Mouse (Mus musculus) liver, embryonic 13.5 days (tissue): ENCODE data around the gene Hmcn2. TPM values are rescaled to one million over a fixed set of nuclear protein-coding genes. Genes with fewer than 3 reads are reported as not detected.

Experiments used
- ATAC-seq: fragments of 200-750 bp; cut with Nextera tagmentation; 2 replicates; pipeline ENCODE4 v1.8.0; 2017; ENCODE audit warnings: low read depth, mild to moderate bottlenecking, moderate number of reproducible peaks, moderate library complexity
- DNase-seq: peaks from one replicate; pipeline ENCODE4 v3.0.0; 2022
- H3K27ac ChIP-seq: fragments of 300-500 bp; sonication (generic); 2 replicates; pipeline ENCODE4 v1.5.1; 2015; ENCODE audit warnings: moderate library complexity, mild to moderate bottlenecking, inconsistent platforms
- H3K27me3 ChIP-seq: fragments of 300-500 bp; sonication (generic); 2 replicates; pipeline ENCODE4 v1.6.1; 2015; ENCODE audit warnings: mild to moderate bottlenecking, inconsistent platforms
- H3K36me3 ChIP-seq: fragments of 300-500 bp; sonication (generic); 2 replicates; pipeline ENCODE4 v1.6.1; 2015; ENCODE audit warnings: mild to moderate bottlenecking, inconsistent platforms
- H3K4me1 ChIP-seq: fragments of 300-500 bp; sonication (generic); replicated peaks from 2 replicates; pipeline ENCODE4 v1.6.1; 2015; ENCODE audit warnings: inconsistent platforms
- H3K4me2 ChIP-seq: fragments of 300-500 bp; sonication (generic); 2 replicates; pipeline ENCODE4 v1.6.1; 2015; ENCODE audit warnings: inconsistent platforms, mild to moderate bottlenecking, moderate library complexity
- H3K4me3 ChIP-seq: fragments of 300-500 bp; sonication (generic); replicated peaks from 2 replicates; pipeline ENCODE4 v1.5.1; 2015; ENCODE audit warnings: mild to moderate bottlenecking, inconsistent platforms
- H3K9ac ChIP-seq: fragments of 300-500 bp; sonication (generic); 2 replicates; pipeline ENCODE4 v1.6.1; 2015; ENCODE audit warnings: mild to moderate bottlenecking, inconsistent platforms
- H3K9me3 ChIP-seq: fragments of 300-500 bp; sonication (generic); replicated peaks from 2 replicates; pipeline ENCODE4 v1.6.1; 2016; ENCODE audit warnings: inconsistent platforms
- WGBS: fragments of 180-500 bp; shearing (Covaris S2); methylation state at CpG from one replicate; pipeline ENCODE4 v1.1.7; 2015; ENCODE audit not compliant: insufficient replicate concordance; 5-methylcytosine and 5-hydroxymethylcytosine counted together
- polyA plus RNA-seq: library from polyadenylated mRNA; unstranded; fragments of >200 nt; fragmentation: Nextera tagmentation; extraction: Ambion mirVana; gene quantifications from 2 replicates; pipeline ENCODE4 v1.2.1, GENCODE M21; 2015

Hmcn2 gene
- polyA plus RNA-seq, 1 experiment from 2014 or later: 0.25 TPM

DNA sequence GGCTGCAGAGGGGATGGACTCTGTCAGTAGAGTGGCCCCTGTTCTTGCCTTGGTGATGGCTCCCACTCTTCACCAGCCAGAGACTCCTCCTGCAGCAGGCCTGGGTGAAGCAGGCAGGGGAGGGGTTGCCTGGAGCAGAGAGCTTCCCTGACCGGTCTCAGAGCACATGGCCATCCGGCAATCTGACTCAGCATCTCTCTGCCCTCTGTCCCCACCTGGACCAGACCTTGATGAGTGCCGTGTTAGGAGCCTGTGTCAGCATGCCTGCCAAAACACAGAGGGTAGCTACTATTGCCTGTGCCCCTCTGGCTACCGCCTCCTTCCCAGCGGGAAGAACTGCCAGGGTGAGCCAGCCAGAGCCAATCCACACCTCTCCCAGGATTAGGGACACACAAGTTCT, 144.2 kb downstream of the Hmcn2 start:
- peaks cover 36% of the 10 kb centered on the region for H3K4me1 ChIP-seq
- no peak overlapping the region for H3K27ac ChIP-seq
- H3K4me2 ChIP-seq: no peak overlapping the region
- H3K9me3 ChIP-seq: no peaks in the 10 kb centered on the region
- 44% methylated on average over 5 of the region's 5 CpGs for WGBS
- no peaks in the 10 kb centered on the region for H3K36me3 ChIP-seq
- DNase-seq (no peak), ATAC-seq (no peak)
- no peak overlapping the region for H3K9ac ChIP-seq
- H3K27me3 ChIP-seq: peaks cover 26% of the 10 kb centered on the region
- no peak overlapping the region for H3K4me3 ChIP-seq

DNA sequence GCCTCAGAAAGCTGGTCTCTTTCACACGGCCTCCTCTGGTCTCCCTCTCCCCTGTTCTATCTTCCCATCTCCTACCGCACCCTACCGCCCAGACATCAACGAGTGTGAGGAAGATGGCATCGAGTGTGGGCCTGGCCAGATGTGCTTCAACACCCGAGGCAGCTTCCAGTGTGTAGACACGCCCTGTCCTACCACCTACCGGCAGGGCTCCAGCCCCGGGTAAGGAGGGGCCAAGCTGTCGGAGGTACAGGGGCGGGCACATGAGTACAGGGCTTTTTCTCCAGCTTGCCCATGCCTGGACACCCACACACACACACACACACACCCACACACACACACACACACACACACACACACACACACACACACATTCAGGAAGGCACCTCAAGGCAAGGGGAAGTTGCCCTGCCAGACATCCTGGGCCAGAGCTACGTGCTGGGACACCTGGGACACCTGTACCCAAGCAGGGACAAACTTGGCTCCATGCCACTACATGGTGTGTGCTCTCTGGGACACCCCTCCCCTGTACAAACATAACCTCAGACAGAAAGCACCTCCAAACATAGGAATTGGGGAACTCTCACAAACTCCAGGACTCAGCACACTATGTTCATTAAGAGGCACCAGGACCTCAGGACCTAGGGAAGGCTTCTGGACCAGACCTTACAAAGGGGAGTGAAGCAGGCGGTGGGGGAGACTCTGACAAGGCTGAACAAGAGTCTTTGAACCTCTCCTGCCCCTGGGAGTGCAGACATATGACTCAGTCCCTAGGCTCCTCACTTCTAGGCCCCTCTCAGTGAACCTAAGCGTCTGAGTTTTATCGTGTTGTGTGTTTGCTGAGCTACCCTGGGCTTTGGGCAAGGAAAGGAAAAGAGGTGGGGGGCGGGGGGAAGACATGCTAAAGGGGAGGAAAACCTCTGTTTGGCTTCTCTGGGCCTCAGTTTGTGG, 145.0 kb downstream of the Hmcn2 start:
- no peak for ATAC-seq

DNA sequence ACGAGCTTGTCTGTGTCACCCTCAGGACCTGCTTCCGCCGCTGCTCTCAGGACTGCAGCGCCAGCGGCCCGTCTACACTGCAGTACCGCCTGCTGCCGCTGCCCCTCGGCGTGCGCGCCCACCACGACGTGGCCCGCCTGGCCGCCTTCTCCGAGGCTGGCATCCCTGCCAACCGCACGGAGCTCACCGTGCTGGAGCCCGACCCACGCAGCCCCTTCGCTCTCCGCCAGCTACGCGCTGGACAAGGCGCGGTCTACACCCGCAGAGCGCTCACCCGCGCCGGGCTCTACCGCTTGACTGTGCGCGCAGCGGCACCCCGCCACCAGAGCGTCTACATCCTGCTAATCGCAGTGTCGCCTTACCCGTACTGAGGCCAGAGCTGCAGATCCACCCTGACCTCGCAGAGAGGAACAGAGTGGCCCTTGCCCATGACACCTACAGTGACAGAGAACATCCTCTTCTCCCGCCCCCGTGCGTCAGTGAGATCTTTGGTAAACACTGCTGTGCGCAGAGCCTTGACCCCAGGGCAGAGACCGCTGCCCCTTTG, 145.9 kb downstream of the Hmcn2 start:
- H3K9ac ChIP-seq: peak overlapping the region; percentile 59
- H3K9me3 ChIP-seq: no peaks in the 10 kb centered on the region
- ATAC-seq: peak; percentile 51
- no peaks in the 10 kb centered on the region for H3K36me3 ChIP-seq
- peak overlapping the region; percentile 65 for H3K4me2 ChIP-seq
- peak overlapping the region; percentile 74 for H3K27ac ChIP-seq
- DNase-seq: no peak
- peaks cover 37% of the 10 kb centered on the region for H3K4me1 ChIP-seq
- 2% methylated on average over 48 of the region's 48 CpGs for WGBS
- H3K4me3 ChIP-seq: peak overlapping the region; percentile 49
- H3K27me3 ChIP-seq: peaks cover 26% of the 10 kb centered on the region

More for the DNA sequence above, 145.0 kb downstream of the Hmcn2 start:
- 19% methylated on average over 16 of the region's 16 CpGs for WGBS
- H3K27ac ChIP-seq: peak overlapping the region; percentile 74
- no peak for DNase-seq
- no peaks in the 10 kb centered on the region for H3K36me3 ChIP-seq
- peak overlapping the region; percentile 65 for H3K4me2 ChIP-seq
- peak overlapping the region; percentile 49 for H3K4me3 ChIP-seq
- peak overlapping the region; percentile 59 for H3K9ac ChIP-seq
- peaks cover 38% of the 10 kb centered on the region for H3K4me1 ChIP-seq
- no peaks in the 10 kb centered on the region for H3K9me3 ChIP-seq
- peaks cover 26% of the 10 kb centered on the region for H3K27me3 ChIP-seq

DNA sequence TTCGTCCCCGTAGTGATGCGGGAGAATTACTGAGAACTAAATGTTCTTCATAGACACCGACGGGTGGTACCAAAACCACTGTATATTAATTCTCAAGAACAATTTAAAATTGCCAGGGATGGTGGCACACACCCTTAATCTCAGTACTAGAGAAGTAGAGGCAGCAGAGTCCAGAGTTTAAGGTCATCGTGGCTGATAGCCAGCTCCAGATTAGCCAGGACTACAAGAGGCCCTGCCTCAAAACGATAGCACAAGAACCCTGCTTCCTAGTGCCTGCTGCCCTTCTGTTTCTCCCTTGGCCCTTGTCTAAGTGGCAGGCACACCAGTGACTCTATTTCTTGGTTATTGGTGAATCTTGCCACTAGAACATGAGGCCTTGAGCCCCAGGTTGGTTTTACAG, 146.7 kb downstream of the Hmcn2 start:
- peak overlapping the region; percentile 74; the same call in 1 of the 2 replicates for H3K27ac ChIP-seq
- no peak overlapping the region for H3K9ac ChIP-seq
- H3K36me3 ChIP-seq: no peaks in the 10 kb centered on the region
- H3K4me3 ChIP-seq: no peak overlapping the region
- WGBS: 63% methylated on average over 7 of the region's 7 CpGs
- H3K4me1 ChIP-seq: peaks cover 38% of the 10 kb centered on the region
- DNase-seq: no peak
- no peak overlapping the region for H3K4me2 ChIP-seq
- H3K9me3 ChIP-seq: no peaks in the 10 kb centered on the region
- H3K27me3 ChIP-seq: peaks cover 26% of the 10 kb centered on the region
- ATAC-seq: no peak

DNA sequence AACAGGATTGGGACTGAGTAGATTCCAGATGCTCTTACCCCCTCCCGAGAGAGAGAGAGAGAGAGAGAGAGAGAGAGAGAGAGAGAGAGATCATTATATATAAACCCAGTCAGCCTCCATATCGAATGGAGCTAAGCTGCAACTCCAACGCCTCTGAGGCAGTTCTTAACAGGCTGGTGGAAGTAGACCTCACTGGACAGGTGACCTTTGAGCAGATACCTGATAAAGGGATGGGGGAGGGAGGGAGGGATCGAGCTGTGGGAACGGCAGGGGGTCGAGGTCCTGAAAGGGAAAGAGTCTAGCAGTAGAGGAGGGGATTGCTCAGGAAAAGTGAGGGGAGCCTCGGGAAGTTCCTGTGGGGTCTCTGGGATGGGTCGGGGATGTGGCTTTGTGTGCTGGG, 147.8 kb downstream of the Hmcn2 start:
- H3K36me3 ChIP-seq: no peaks in the 10 kb centered on the region
- H3K4me2 ChIP-seq: peak overlapping the region; percentile 29; the same call in 1 of the 2 replicates
- peaks cover 26% of the 10 kb centered on the region for H3K27me3 ChIP-seq
- ATAC-seq (no peak), DNase-seq (no peak)
- no peak overlapping the region for H3K4me3 ChIP-seq
- no peaks in the 10 kb centered on the region for H3K9me3 ChIP-seq
- no peak overlapping the region for H3K9ac ChIP-seq
- H3K27ac ChIP-seq: no peak overlapping the region
- H3K4me1 ChIP-seq: peaks cover 38% of the 10 kb centered on the region
- 25% methylated on average over 8 of the region's 8 CpGs for WGBS

DNA sequence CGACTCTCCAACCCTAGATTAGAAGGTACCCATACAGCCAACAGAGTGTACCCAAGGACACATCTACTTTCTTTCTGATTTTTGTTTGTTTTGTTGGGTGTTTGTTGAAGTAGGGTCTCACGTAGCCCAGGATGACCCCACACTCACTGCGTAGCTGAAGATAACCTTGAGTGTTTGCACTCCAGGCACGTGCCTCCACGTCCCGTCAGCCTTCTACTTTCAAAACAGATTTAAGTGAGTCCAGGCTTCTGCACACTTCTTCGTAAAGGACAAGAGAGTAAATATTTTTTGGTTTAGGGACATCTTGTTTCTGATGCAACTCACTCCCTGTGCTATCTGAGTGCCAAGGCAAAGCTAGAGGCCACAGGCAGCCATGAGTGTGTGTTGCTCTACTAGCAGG, 149.0 kb downstream of the Hmcn2 start:
- H3K9ac ChIP-seq: no peak overlapping the region
- no peak for ATAC-seq
- WGBS: 61% methylated on average over 7 of the region's 7 CpGs
- H3K9me3 ChIP-seq: no peaks in the 10 kb centered on the region
- no peaks in the 10 kb centered on the region for H3K36me3 ChIP-seq
- no peak overlapping the region for H3K4me2 ChIP-seq
- H3K4me3 ChIP-seq: no peak overlapping the region
- peaks cover 26% of the 10 kb centered on the region for H3K27me3 ChIP-seq
- H3K4me1 ChIP-seq: peaks cover 38% of the 10 kb centered on the region
- H3K27ac ChIP-seq: peak overlapping the region; percentile 69
- DNase-seq: no peak

DNA sequence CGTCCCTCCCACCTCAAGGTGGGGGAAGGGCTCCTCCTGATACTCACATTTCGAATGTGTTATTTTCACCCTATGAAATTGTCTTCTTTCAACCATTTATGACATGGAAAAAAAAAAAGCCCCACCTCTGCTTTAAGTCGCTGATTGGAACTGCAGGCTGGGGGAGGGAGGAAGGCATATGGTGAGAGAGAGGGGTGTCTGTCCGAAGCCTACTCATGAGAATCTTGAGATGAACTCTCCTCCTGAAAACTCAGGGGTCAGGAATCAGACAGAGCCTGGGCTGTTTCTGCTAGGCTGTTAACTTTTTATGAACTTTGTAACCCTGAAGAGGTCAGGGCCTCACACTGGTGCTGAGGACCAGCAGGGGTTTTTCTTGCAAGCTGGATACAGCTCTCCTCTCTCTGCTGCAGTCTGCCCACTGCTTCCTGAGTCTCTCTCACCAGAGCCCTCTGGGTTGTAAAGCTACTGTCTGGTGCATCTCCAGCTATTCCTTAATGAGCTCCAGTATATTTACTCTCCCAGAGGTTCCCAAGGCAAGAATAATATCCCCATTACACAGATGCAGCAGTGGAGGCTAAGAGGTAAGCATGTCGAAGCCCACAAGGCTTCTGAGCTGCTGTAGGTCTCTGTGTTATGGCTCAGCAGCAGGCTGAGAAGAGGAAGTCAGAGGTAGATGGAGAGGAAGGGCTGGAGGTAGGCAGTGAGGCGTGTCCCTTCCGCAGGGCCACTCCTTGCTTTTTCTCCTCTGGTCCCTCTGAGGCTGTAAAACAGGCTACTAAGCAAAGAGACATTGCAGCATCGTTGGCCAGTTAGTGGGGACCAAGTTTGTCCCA, 149.7 kb downstream of the Hmcn2 start:
- H3K36me3 ChIP-seq: no peaks in the 10 kb centered on the region
- peak overlapping the region; percentile 69 for H3K27ac ChIP-seq
- 27% methylated on average over 8 of the region's 8 CpGs for WGBS
- peaks cover 38% of the 10 kb centered on the region for H3K4me1 ChIP-seq
- DNase-seq (no peak), ATAC-seq (no peak; the same call in 1 of the 2 replicates)
- H3K9me3 ChIP-seq: no peaks in the 10 kb centered on the region
- H3K27me3 ChIP-seq: peaks cover 29% of the 10 kb centered on the region
- H3K9ac ChIP-seq: no peak overlapping the region
- H3K4me2 ChIP-seq: no peak overlapping the region
- H3K4me3 ChIP-seq: no peak overlapping the region

DNA sequence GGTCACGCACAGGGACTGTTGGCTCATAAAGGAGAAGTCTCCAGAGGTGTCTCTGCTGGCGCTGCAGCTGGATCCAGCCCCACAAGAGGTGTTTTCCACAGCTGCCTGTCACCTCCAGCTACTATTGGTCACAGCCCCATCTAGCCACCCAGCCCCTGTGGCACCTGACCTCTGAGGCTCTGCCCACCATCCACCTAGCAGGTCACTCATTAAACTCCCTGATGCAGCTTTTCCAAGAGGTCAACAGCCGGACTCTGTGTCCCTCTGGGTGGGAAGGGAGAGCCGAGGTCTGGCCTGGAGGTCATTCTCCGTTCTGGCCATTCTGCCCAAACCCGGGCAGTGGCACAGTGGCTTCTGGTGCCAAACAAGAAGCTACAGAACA, 150.3 kb downstream of the Hmcn2 start:
- peaks cover 29% of the 10 kb centered on the region for H3K27me3 ChIP-seq
- WGBS: 51% methylated on average over 6 of the region's 6 CpGs
- peak overlapping the region; percentile 69 for H3K27ac ChIP-seq
- H3K4me1 ChIP-seq: peaks cover 40% of the 10 kb centered on the region
- H3K36me3 ChIP-seq: no peaks in the 10 kb centered on the region
- no peak overlapping the region for H3K9ac ChIP-seq
- no peak for DNase-seq
- ATAC-seq: peak; percentile 72
- no peak overlapping the region for H3K4me2 ChIP-seq
- H3K9me3 ChIP-seq: no peaks in the 10 kb centered on the region
- H3K4me3 ChIP-seq: no peak overlapping the region

DNA sequence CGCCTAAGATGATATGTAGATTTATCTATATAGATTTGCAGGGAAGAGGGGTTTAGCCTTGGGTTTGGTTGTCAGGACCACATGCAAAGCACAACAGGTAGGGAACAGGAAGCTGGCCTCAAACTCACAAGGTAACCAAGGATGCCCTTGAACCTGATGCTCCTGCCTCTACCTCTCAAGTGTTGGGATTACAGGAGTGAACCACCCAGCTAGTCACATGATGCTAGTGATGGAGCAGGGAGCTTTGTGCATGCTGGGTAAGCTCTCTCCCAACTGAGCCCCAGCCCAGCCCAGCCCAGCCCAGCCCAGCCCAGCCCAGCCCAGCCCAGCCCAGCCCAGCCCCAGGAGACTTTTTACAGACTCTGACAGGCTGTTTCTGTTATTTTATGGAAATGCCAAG, 153.2 kb downstream of the Hmcn2 start:
- WGBS: 34% methylated on average over 1 of the region's 1 CpGs
- DNase-seq (no peak), ATAC-seq (no peak)
- Histone ChIP-seq H3K36me3 (no peaks in the 10 kb centered on the region), H3K9ac (no peak overlapping the region), H3K4me1 (peaks cover 59% of the 10 kb centered on the region), H3K27me3 (peaks cover 22% of the 10 kb centered on the region), H3K4me2 (no peak overlapping the region), H3K27ac (no peak overlapping the region), H3K4me3 (no peak overlapping the region), H3K9me3 (no peaks in the 10 kb centered on the region)

DNA sequence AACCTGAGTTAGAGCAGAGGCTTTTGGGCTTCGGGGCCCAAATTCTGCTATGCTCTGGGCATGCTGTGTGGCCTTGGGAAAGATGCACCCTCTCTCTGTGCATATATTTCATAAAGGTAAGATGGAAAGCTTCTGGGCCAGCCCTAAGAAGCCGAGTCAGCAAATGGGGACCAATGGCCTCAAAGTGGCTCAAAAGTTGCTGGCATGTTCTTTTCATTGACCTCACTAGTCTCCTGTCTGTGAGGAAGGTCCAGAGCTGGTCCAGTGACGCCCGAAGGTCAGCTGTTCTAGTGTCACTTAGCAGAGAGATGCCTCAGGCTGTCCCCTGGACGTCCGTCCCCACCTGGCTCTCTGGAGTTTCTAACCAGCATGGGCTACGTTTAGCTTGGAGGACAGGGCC, 154.6 kb downstream of the Hmcn2 start:
- H3K4me3 ChIP-seq: no peak overlapping the region
- H3K9me3 ChIP-seq: no peaks in the 10 kb centered on the region
- peaks cover 54% of the 10 kb centered on the region for H3K4me1 ChIP-seq
- H3K27me3 ChIP-seq: peaks cover 22% of the 10 kb centered on the region
- H3K27ac ChIP-seq: no peak overlapping the region
- no peak overlapping the region for H3K4me2 ChIP-seq
- DNase-seq: no peak
- no peak for ATAC-seq
- H3K9ac ChIP-seq: no peak overlapping the region
- H3K36me3 ChIP-seq: no peaks in the 10 kb centered on the region
- WGBS: 69% methylated on average over 7 of the region's 7 CpGs

DNA sequence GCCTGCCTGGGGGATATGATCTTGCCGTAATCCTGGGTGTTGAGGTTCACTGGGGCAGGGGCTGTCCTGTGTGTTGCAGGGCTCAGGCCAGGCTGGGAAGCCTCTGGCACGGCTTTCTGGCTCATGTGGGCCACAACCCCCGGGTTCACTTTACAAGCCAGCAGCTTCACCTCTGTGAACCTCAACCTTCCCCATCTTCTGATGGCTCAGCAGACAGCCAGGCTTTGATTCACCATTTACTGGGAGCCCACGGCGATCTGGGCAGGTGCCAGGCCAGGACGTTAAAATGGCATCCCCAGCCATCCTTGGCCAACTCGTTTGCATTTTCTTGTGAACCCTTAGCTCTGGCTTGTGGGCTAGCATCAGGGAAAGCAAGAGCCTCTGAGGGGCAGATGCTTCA, 155.3 kb downstream of the Hmcn2 start:
- ATAC-seq (no peak), DNase-seq (no peak)
- H3K4me1 ChIP-seq: peaks cover 47% of the 10 kb centered on the region
- H3K4me3 ChIP-seq: peak overlapping the region; percentile 62
- peak overlapping the region; percentile 79 for H3K4me2 ChIP-seq
- H3K27ac ChIP-seq: no peak overlapping the region
- no peaks in the 10 kb centered on the region for H3K36me3 ChIP-seq
- no peak overlapping the region for H3K9ac ChIP-seq
- H3K9me3 ChIP-seq: no peaks in the 10 kb centered on the region
- 23% methylated on average over 7 of the region's 7 CpGs for WGBS
- H3K27me3 ChIP-seq: peaks cover 22% of the 10 kb centered on the region
